Mouse (Mus musculus): Measurements from ENCODE around the gene Prss46. TPM values are rescaled to one million over a fixed set of nuclear protein-coding genes. Genes with fewer than 3 reads are reported as not detected.

The Prss46 gene
- polyA plus RNA-seq, 1 experiment from 2014 or later: not detected

Other genes starting within 250 kb of the Prss46 start
- 5.3 and 6.7 TPM in 2 replicates for gene Nradd, start 220.1 kb upstream of the Prss46 start, polyA plus RNA-seq (2016; fragmentation: Nextera tagmentation; extraction: Ambion mirVana)
- gene Nbeal2, start 190.3 kb upstream of the Prss46 start, polyA plus RNA-seq (2016; fragmentation: Nextera tagmentation; extraction: Ambion mirVana): 4.7 and 4.9 TPM in 2 replicates
- gene Ccdc12, start 188.0 kb upstream of the Prss46 start, polyA plus RNA-seq (2016; fragmentation: Nextera tagmentation; extraction: Ambion mirVana): 103 and 105 TPM in 2 replicates
- gene Myl3, start 102.6 kb upstream of the Prss46 start, polyA plus RNA-seq (2016; fragmentation: Nextera tagmentation; extraction: Ambion mirVana): 0.48 and 1.6 TPM in 2 replicates
- 7.8 and 9.1 TPM in 2 replicates for gene Pth1r, start 97.4 kb upstream of the Prss46 start, polyA plus RNA-seq (2016; fragmentation: Nextera tagmentation; extraction: Ambion mirVana)
- not detected in 2 replicates for gene Prss42, start 46.3 kb upstream of the Prss46 start, polyA plus RNA-seq (2016; fragmentation: Nextera tagmentation; extraction: Ambion mirVana)
- gene Prss44, start 30.5 kb upstream of the Prss46 start, polyA plus RNA-seq (2016; fragmentation: Nextera tagmentation; extraction: Ambion mirVana): not detected in 2 replicates
- not detected in 2 replicates for gene Prss43, start 17.8 kb upstream of the Prss46 start, polyA plus RNA-seq (2016; fragmentation: Nextera tagmentation; extraction: Ambion mirVana)
- not detected in 2 replicates for gene Prss45, start 9.9 kb upstream of the Prss46 start, polyA plus RNA-seq (2016; fragmentation: Nextera tagmentation; extraction: Ambion mirVana)
- 27.5 and 30.9 TPM in 2 replicates for gene Prss50, start 13.5 kb downstream of the Prss46 start, polyA plus RNA-seq (2016; fragmentation: Nextera tagmentation; extraction: Ambion mirVana)
- gene Als2cl, start 35.4 kb downstream of the Prss46 start, polyA plus RNA-seq (2016; fragmentation: Nextera tagmentation; extraction: Ambion mirVana): 2.4 and 3.2 TPM in 2 replicates
- gene Tmie, start 35.6 kb downstream of the Prss46 start, polyA plus RNA-seq (2016; fragmentation: Nextera tagmentation; extraction: Ambion mirVana): 1.4 and 1.6 TPM in 2 replicates
- gene Fam240a, start 72.4 kb downstream of the Prss46 start, polyA plus RNA-seq (2016; fragmentation: Nextera tagmentation; extraction: Ambion mirVana): not detected in 2 replicates
- not detected in 2 replicates for gene Tdgf1, start 101.7 kb downstream of the Prss46 start, polyA plus RNA-seq (2016; fragmentation: Nextera tagmentation; extraction: Ambion mirVana)
- 0.12 and 0.26 TPM in 2 replicates for gene Lrrc2, start 107.0 kb downstream of the Prss46 start, polyA plus RNA-seq (2016; fragmentation: Nextera tagmentation; extraction: Ambion mirVana)
- 6.7 and 8.1 TPM in 2 replicates for gene Rtp3, start 146.1 kb downstream of the Prss46 start, polyA plus RNA-seq (2016; fragmentation: Nextera tagmentation; extraction: Ambion mirVana)
- gene Ltf, start 174.8 kb downstream of the Prss46 start, polyA plus RNA-seq (2016; fragmentation: Nextera tagmentation; extraction: Ambion mirVana): 17.0 and 18.7 TPM in 2 replicates
- gene Ccrl2, start 213.0 kb downstream of the Prss46 start, polyA plus RNA-seq (2016; fragmentation: Nextera tagmentation; extraction: Ambion mirVana): 12.2 and 13.4 TPM in 2 replicates

Data from liver, embryonic 12.5 days (tissue).